ENCODE assay signal across 21 mouse cellular contexts in genomic region chr16:22367099-22367498, GRCm38 (mm10).
A peak's percentile ranks its signal among the peaks of the same experiment; 100 is the strongest.
DNase-seq lines count a peak whose midpoint lies in the region; ATAC-seq and TF ChIP-seq lines count a peak whose summit lies in the region.
"Had no signal": no experiment of that assay in that cellular context is flagged by ENCODE, and none has a peak within 500 bp of the region (broad histone marks: within the 10 kb centered on the region; RNA-seq: fewer than 3 reads in every experiment).

No protein-coding gene starts in this region.

- no peak overlapping the region for H3K4me3 ChIP-seq in left cerebral cortex, adult 2 months
- H3K4me3 ChIP-seq: forebrain, embryonic 10.5 days; forebrain, embryonic 13.5 days; heart, adult 2 months; hindbrain, embryonic 12.5 days; hindbrain, embryonic 15.5 days had no signal

- peak; percentile 27; the same call in 1 of the 2 replicates for ATAC-seq in frontal cortex, adult (ENCODE audit: low TSS enrichment)
- ATAC-seq: forebrain, embryonic 13.5 days; forebrain, embryonic 16.5 days; Patski had no signal

- intact Hi-C loops in left cerebral cortex, adult 2 months (cut with DNase I): no loop called here
- intact Hi-C loops in left cerebral cortex, postnatal 36 days (cut with DNase I): no loop called here

- TF ChIP-seq CTCF in left cerebral cortex, adult 2 months (IDR thresholded peaks at IDR 0.05): no peak

- no peak for DNase-seq in frontal cortex, postnatal 14 days (ENCODE audit: low spot score in 2 of 2)
- no peak for DNase-seq in left cerebral cortex, adult 2 months (ENCODE audit: extremely low spot score in 1 of 2, low spot score in 2 of 2)
- no peak for DNase-seq in left cerebral cortex, postnatal 36 days (ENCODE audit: low spot score in 2 of 2)
- DNase-seq in right cerebral cortex, postnatal 14 days: peak; percentile 12
- no peak for DNase-seq in right cerebral cortex, postnatal 36 days (ENCODE audit: low spot score in 2 of 2)
- no peak for DNase-seq in cerebellum, adult 18-20 months
- no peak for DNase-seq in retina, embryonic 14.5 days (ENCODE audit: low spot score)
- DNase-seq: adrenal gland, postnatal 10 days; adrenal gland, postnatal 36 days; cerebellum, adult 11-12 months; cerebellum, adult 9-10 months; cerebellum, postnatal 14 days; gastrocnemius, postnatal 25 days; heart, adult 2 months had no signal

- peak overlapping the region; percentile 44; the same call in 1 of the 2 replicates for H3K27ac ChIP-seq in left cerebral cortex, adult 2 months
- H3K27ac ChIP-seq: forebrain, embryonic 10.5 days; forebrain, embryonic 13.5 days; heart, adult 2 months; hindbrain, embryonic 12.5 days; hindbrain, embryonic 15.5 days had no signal
